Mouse (Mus musculus) testis, adult 2 months (tissue): ENCODE measurements around the gene Ppp1r16b.

Experiments
- CTCF ChIP-seq: fragments of 200-500 bp; IDR thresholded peaks from 2 replicates; pipeline ENCODE4 v1.5.1; 2012; ENCODE audit warnings: low read depth, mild to moderate bottlenecking, inconsistent platforms, low read length, moderate library complexity; ENCODE audit not compliant: control insufficient read depth, insufficient read depth, insufficient replicate concordance
- POLR2A ChIP-seq: fragments of 200-500 bp; IDR thresholded peaks from 2 replicates; pipeline ENCODE4 v1.6.1; 2012; ENCODE audit warnings: low read depth, mild to moderate bottlenecking, inconsistent platforms, low read length, moderate library complexity; ENCODE audit not compliant: control insufficient read depth

DNA sequence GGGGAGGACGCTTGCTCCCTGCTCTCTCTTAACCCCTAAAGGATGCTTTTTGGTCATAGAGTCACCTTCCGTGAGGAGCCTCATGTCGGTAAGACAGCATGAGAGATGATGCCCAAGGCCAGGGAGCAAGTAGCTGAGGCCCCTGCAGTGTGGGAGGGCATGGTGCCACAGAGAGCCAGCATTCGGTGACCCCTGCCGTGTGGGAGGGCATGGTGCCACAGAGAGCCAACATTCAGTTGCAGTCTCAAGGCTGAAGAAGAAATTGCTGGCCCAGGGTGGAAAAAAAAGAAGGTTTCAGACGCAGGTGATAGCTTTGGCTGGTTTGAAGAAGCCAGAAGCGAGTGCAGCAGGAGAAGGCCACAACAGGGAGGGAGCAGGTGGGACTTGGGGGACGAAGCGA lies 67.3 kb downstream of the Ppp1r16b start:
- TF ChIP-seq POLR2A (no peak), CTCF (no peak)
